Mouse (Mus musculus) spleen, adult 2 months (tissue): ENCODE measurements around the gene Pigw. TPM values are rescaled to one million over a fixed set of nuclear protein-coding genes. Genes with fewer than 3 reads are reported as not detected.

Source experiments
- DNase-seq, 2 experiments: peaks; one replicate each; pipeline versions ENCODE4 v3.0.0 to v3.0.0-alpha.2; 2012 to 2021; ENCODE audit warnings: low spot score in 2 of 2, low read depth in 1 of 2
- H3K27ac ChIP-seq: fragments of 200-500 bp; 2 replicates; pipeline ENCODE4 v1.5.1; 2012; ENCODE audit warnings: low read length, inconsistent platforms; ENCODE audit not compliant: insufficient read depth
- H3K27me3 ChIP-seq: fragments of 200-500 bp; 2 replicates; pipeline ENCODE4 v1.6.1; 2012; ENCODE audit warnings: mild to moderate bottlenecking, moderate library complexity, low read length, inconsistent platforms; ENCODE audit not compliant: control insufficient read depth, insufficient read depth
- H3K36me3 ChIP-seq: fragments of 200-500 bp; 2 replicates; pipeline ENCODE4 v1.6.1; 2012; ENCODE audit warnings: mild to moderate bottlenecking, low read length, inconsistent platforms; ENCODE audit not compliant: control insufficient read depth, insufficient read depth
- H3K4me1 ChIP-seq: fragments of 200-500 bp; 2 replicates; pipeline ENCODE4 v1.6.1; 2011; ENCODE audit warnings: inconsistent platforms; ENCODE audit not compliant: control insufficient read depth, insufficient read depth, insufficient read length
- H3K4me3 ChIP-seq: fragments of 200-500 bp; 2 replicates; pipeline ENCODE4 v1.5.1; 2011; ENCODE audit warnings: mild to moderate bottlenecking, inconsistent platforms; ENCODE audit not compliant: insufficient read depth, insufficient read length; ENCODE audit errors: extremely low read depth
- CTCF ChIP-seq: fragments of 200-500 bp; IDR thresholded peaks from 2 replicates; pipeline ENCODE4 v1.5.1; 2011; ENCODE audit warnings: mild to moderate bottlenecking, inconsistent platforms; ENCODE audit not compliant: insufficient read depth, insufficient read length, insufficient replicate concordance; ENCODE audit errors: extremely low read depth
- POLR2A ChIP-seq: fragments of 200-500 bp; IDR thresholded peaks from 2 replicates; pipeline ENCODE4 v1.6.1; 2011; ENCODE audit warnings: low read depth, low read length, inconsistent platforms
- polyA plus RNA-seq: library from polyadenylated mRNA; depleted of rRNA; stranded (reverse); fragments of >200 nt; gene quantifications from 2 replicates; pipeline ENCODE4 v1.2.3, GENCODE M21; 2012; rRNA removed

Pigw gene
- polyA plus RNA-seq, 1 experiment: 2.2 TPM

GRCm38 (mm10) chr11:84827492-84827891, 52.6 kb downstream of the Pigw start:
- TF ChIP-seq POLR2A: no peak
- no peak for TF ChIP-seq CTCF

More at GRCm38 (mm10) chr11:84827492-84827891, 52.6 kb downstream of the Pigw start:
- no peak for DNase-seq
- peak overlapping the region; percentile 5; the same call in 1 of the 2 replicates for H3K4me3 ChIP-seq
- peaks cover 10% of the 10 kb centered on the region for H3K36me3 ChIP-seq
- H3K27ac ChIP-seq: peak overlapping the region; percentile 23; the same call in 1 of the 2 replicates
- no peaks in the 10 kb centered on the region for H3K27me3 ChIP-seq
- peaks cover 4% of the 10 kb centered on the region; the same call in 1 of the 2 replicates for H3K4me1 ChIP-seq

Other genes starting within 250 kb of the Pigw start
- gene Mrm1, start 60.8 kb downstream of the Pigw start, polyA plus RNA-seq: 18.9 and 19.4 TPM in 2 replicates
- 88.9 and 126 TPM in 2 replicates for gene Dhrs11, start 51.3 kb downstream of the Pigw start, polyA plus RNA-seq
- gene Ggnbp2, start 9.5 kb downstream of the Pigw start, polyA plus RNA-seq: 25.4 and 34.1 TPM in 2 replicates
- gene Myo19, start 137 bp downstream of the Pigw start, polyA plus RNA-seq: 5.3 and 5.5 TPM in 2 replicates
- 5.4 and 5.6 TPM in 2 replicates for gene Znhit3, start 36.1 kb upstream of the Pigw start, polyA plus RNA-seq
- 0.06 and 0.13 TPM in 2 replicates for gene Car4, start 77.5 kb upstream of the Pigw start, polyA plus RNA-seq